Mouse (Mus musculus): Measurements from ENCODE around the gene Dnmt1. TPM values are rescaled to one million over a fixed set of nuclear protein-coding genes. Genes with fewer than 3 reads are reported as not detected.

The Dnmt1 gene
- total RNA-seq, 2 experiments from 2014 or later = 6.0 to 7.7 TPM

GRCm38 (mm10) chr9:20866879-20867278 is 92.8 kb downstream of the Dnmt1 start:
- no peak for DNase-seq
- intact Hi-C loops (cut with DNase I) = no loop called here

DNA sequence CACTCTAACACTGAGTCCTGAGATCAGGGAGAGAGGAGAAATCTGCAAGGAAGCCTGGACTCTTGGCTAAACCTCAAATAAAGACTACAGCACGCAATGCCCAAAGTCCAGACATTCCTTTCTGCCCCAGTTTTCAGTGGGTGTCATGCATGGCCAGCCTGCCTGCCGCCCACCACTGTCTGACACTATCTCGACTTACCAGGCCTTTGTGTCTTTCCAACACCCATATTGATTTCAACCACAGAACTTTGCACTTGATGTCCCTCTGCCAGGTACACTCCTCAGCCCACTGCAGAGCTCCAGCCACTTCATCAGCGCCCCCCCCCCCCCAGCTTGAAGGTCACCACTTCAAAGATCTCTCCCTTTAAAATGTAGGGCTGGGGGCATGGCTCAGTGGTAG is 97.5 kb downstream of the Dnmt1 start:
- intact Hi-C loops (cut with DNase I) = no loop called here
- DNase-seq = no peak

GRCm38 (mm10) chr9:20861821-20862220 is 97.9 kb downstream of the Dnmt1 start:
- intact Hi-C loops (cut with DNase I) = no loop called here

GRCm38 (mm10) chr9:20859926-20860325 is 99.8 kb downstream of the Dnmt1 start:
- intact Hi-C loops (cut with DNase I) = no loop called here
- DNase-seq = no peak

More at GRCm38 (mm10) chr9:20861821-20862220, 97.9 kb downstream of the Dnmt1 start:
- DNase-seq = no peak

Small RNAs within 50 kb of the gene (microRNA-seq; reads per million reads assigned to microRNA genes)
- 0 to 0.36 reads per million in 2 experiments for gene Mir7081

Other genes starting within 250 kb of the Dnmt1 start
- gene Olfm2, start 213.5 kb downstream of the Dnmt1 start, total RNA-seq (2021) = under 1 TPM in 1 of 2 experiments, not detected in 1; 0.13 TPM
- gene Col5a3, start 144.8 kb downstream of the Dnmt1 start, total RNA-seq (2021) = 10 to 100 TPM; 26.1 to 33.6 TPM
- under 1 TPM; 0.17 to 0.23 TPM for gene Rdh8, start 141.4 kb downstream of the Dnmt1 start, total RNA-seq (2021)
- gene A230050P20Rik, start 91.2 kb downstream of the Dnmt1 start, total RNA-seq (2021) = 1 to 10 TPM; 1.7 TPM
- gene Angptl6, start 80.2 kb downstream of the Dnmt1 start, total RNA-seq (2021) = 1 to 10 TPM; 3.8 to 5.2 TPM
- 1 to 10 TPM; 6.1 to 8.7 TPM for gene Ppan, start 71.7 kb downstream of the Dnmt1 start, total RNA-seq (2021)
- gene Eif3g, start 61.3 kb downstream of the Dnmt1 start, total RNA-seq (2021) = 10 to 100 TPM; 88.8 to 96.0 TPM
- gene S1pr2, start 16.9 kb upstream of the Dnmt1 start, total RNA-seq (2021) = 1 to 10 TPM; 1.5 to 1.6 TPM
- gene Mrpl4, start 42.9 kb upstream of the Dnmt1 start, total RNA-seq (2021) = 10 to 100 TPM; 58.5 to 58.7 TPM
- gene Icam1, start 56.1 kb upstream of the Dnmt1 start, total RNA-seq (2021) = 1 to 10 TPM; 1.9 to 2.1 TPM
- gene Icam4, start 69.5 kb upstream of the Dnmt1 start, total RNA-seq (2021) = 1 to 10 TPM; 1.2 to 1.7 TPM
- gene Icam5, start 72.2 kb upstream of the Dnmt1 start, total RNA-seq (2021) = not detected
- not detected for gene Zglp1, start 107.2 kb upstream of the Dnmt1 start, total RNA-seq (2021)
- under 1 TPM in 1 of 2 experiments, not detected in 1; 0.17 TPM for gene Gm49373, start 113.2 kb upstream of the Dnmt1 start, total RNA-seq (2021)
- 10 to 100 TPM; 37.5 to 40.4 TPM for gene Fdx1l, start 113.7 kb upstream of the Dnmt1 start, total RNA-seq (2021)
- 1 to 10 TPM; 1.6 TPM for gene Gm38431, start 132.1 kb upstream of the Dnmt1 start, total RNA-seq (2021)
- 10 to 100 TPM; 13.8 to 17.9 TPM for gene Raver1, start 132.1 kb upstream of the Dnmt1 start, total RNA-seq (2021)
- 1 to 10 TPM; 4.2 to 4.4 TPM for gene Tyk2, start 171.4 kb upstream of the Dnmt1 start, total RNA-seq (2021)
- gene Cdc37, start 190.1 kb upstream of the Dnmt1 start, total RNA-seq (2021) = 100 to 1,000 TPM; 123 to 126 TPM
- gene Pde4a, start 205.8 kb upstream of the Dnmt1 start, total RNA-seq (2021) = 10 to 100 TPM; 42.2 to 53.9 TPM